Mouse (Mus musculus) forebrain, embryonic 13.5 days (tissue): ENCODE measurements around the gene Hmx2. TPM values are rescaled to one million over a fixed set of nuclear protein-coding genes. Genes with fewer than 3 reads are reported as not detected.

Experiments used
- ATAC-seq: fragments of 200-750 bp; cut with Nextera tagmentation; 2 replicates; pipeline ENCODE4 v1.8.0; 2017
- H3K27ac ChIP-seq: fragments of 300-500 bp; sonication (generic); 2 replicates; pipeline ENCODE4 v1.5.1; 2015; ENCODE audit warnings: inconsistent platforms, mild to moderate bottlenecking, moderate library complexity
- H3K27me3 ChIP-seq: fragments of 300-500 bp; sonication (generic); 2 replicates; pipeline ENCODE4 v1.6.1; 2015; ENCODE audit warnings: mild to moderate bottlenecking, inconsistent platforms
- H3K36me3 ChIP-seq: fragments of 300-500 bp; sonication (generic); 2 replicates; pipeline ENCODE4 v1.6.1; 2015; ENCODE audit warnings: mild to moderate bottlenecking, inconsistent platforms; ENCODE audit not compliant: poor library complexity, severe bottlenecking
- H3K4me1 ChIP-seq: fragments of 300-500 bp; sonication (generic); 2 replicates; pipeline ENCODE4 v1.6.1; 2015; ENCODE audit warnings: inconsistent platforms
- H3K4me2 ChIP-seq: fragments of 300-500 bp; sonication (generic); 2 replicates; pipeline ENCODE4 v1.6.1; 2015; ENCODE audit warnings: inconsistent platforms, mild to moderate bottlenecking, moderate library complexity
- H3K4me3 ChIP-seq: fragments of 300-500 bp; sonication (generic); 2 replicates; pipeline ENCODE4 v1.5.1; 2015; ENCODE audit warnings: mild to moderate bottlenecking, inconsistent platforms
- H3K9ac ChIP-seq: fragments of 300-500 bp; sonication (generic); 2 replicates; pipeline ENCODE4 v1.6.1; 2015; ENCODE audit warnings: mild to moderate bottlenecking, inconsistent platforms
- H3K9me3 ChIP-seq: fragments of 300-500 bp; sonication (generic); replicated peaks from 2 replicates; pipeline ENCODE4 v1.6.1; 2016; ENCODE audit warnings: inconsistent platforms
- WGBS: fragments of 180-500 bp; shearing (Covaris S2); methylation state at CpG from one replicate; pipeline ENCODE4 v1.1.7; 2015; 5-methylcytosine and 5-hydroxymethylcytosine counted together
- polyA plus RNA-seq: library from polyadenylated mRNA; unstranded; fragments of >200 nt; fragmentation: Nextera tagmentation; extraction: Ambion mirVana; gene quantifications from 2 replicates; pipeline ENCODE4 v1.2.1, GENCODE M21; 2015

Hmx2 gene
- 0.44 and 0.99 TPM in 2 replicates for polyA plus RNA-seq

DNA sequence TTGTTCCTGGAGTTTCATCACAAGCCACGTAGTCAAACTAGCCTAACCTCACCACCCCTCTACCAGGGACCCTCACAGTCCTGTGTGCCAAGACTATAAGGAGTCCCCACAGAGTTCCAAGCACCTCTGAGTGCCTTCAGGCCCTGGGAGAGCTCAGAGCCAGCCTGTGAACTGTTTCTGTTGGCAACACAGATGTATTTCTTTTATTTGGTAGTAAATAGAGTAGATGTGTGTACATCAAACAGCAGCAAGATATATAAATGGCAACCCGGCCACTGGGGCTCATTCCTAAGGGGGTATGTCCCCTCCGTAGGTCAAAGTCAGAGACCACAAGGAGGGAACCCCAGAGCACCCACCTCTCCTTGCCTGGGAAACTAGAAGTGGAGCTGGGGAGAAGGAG lies at the start of gene Hmx2:
Gene Hmx2, plus strand, starts transcription at position 301 of the 400 bp plus-strand sequence.
- Histone ChIP-seq H3K9ac (no peak within 1 kb of the TSS), H3K36me3 (no peaks in the 10 kb centered on the region), H3K4me2 (no peak within 1 kb of the TSS), H3K27ac (no peak within 1 kb of the TSS), H3K9me3 (no peaks in the 10 kb centered on the region), H3K4me3 (no peak within 1 kb of the TSS), H3K27me3 (peaks cover 99% of the 10 kb centered on the region), H3K4me1 (peaks cover 14% of the 10 kb centered on the region)
- no peak for ATAC-seq
- WGBS, result 3% methylated on average over 3 of the region's 3 CpGs

DNA sequence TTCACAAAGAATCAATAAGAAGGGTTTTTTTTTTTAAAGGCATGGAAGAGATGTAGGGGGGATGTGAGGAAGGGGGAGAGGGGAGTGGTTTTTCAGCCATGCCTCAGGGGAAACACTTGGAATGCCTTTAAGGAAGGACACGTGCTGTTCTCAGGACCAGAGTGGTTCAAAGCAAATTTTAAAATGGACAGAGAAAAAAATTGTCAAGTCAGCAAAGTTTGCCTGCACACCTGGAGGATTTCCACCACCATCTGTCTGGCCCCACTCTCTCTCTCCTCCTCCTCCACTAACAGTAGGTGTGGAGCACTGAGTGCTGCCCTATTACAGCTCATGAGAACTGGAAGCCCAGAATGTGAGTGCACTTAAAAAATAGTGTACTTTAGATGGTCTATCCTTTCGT lies 44.8 kb upstream of the Hmx2 start:
- Histone ChIP-seq H3K4me1 (no peaks in the 10 kb centered on the region), H3K27me3 (peaks cover 2% of the 10 kb centered on the region; the same call in 1 of the 2 replicates), H3K9me3 (no peaks in the 10 kb centered on the region), H3K27ac (no peak overlapping the region), H3K4me3 (no peak overlapping the region), H3K36me3 (no peaks in the 10 kb centered on the region), H3K4me2 (no peak overlapping the region), H3K9ac (no peak overlapping the region)
- 68% methylated on average over 2 of the region's 2 CpGs for WGBS
- ATAC-seq, result no peak

DNA sequence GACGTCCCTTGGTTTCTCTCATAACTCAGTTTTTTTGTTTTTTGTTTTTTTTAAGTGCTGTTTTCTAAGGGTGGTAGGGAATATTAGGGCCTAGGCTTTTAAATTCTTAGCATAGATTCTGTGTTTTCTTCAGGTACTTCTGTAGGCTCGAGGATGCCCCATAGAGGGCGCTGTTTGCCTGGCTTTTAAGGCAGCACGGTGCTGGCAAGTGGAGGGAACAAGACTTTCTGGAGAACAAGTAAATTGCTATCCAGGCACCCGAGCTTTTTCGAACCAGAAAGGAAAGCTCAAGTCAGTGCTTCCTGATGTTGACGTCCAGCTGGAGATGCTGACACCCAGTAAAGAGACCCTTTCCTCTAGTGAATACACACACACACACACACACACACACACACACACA lies 8.6 kb upstream of the Hmx2 start:
- Histone ChIP-seq H3K9ac (no peak overlapping the region), H3K4me1 (peaks cover 28% of the 10 kb centered on the region), H3K9me3 (no peaks in the 10 kb centered on the region), H3K4me2 (no peak overlapping the region), H3K27ac (no peak overlapping the region), H3K27me3 (peaks cover 98% of the 10 kb centered on the region), H3K36me3 (no peaks in the 10 kb centered on the region), H3K4me3 (no peak overlapping the region)
- ATAC-seq, result peak; percentile 68; the same call in 1 of the 2 replicates
- WGBS, result under 1% methylated on average over 7 of the region's 7 CpGs

GRCm38 (mm10) chr7:131541184-131542114 lies 7.1 kb upstream of the Hmx2 start:
- WGBS, result under 1% methylated on average over 41 of the region's 41 CpGs
- Histone ChIP-seq H3K4me2 (peak overlapping the region; percentile 60), H3K9ac (no peak overlapping the region)

DNA sequence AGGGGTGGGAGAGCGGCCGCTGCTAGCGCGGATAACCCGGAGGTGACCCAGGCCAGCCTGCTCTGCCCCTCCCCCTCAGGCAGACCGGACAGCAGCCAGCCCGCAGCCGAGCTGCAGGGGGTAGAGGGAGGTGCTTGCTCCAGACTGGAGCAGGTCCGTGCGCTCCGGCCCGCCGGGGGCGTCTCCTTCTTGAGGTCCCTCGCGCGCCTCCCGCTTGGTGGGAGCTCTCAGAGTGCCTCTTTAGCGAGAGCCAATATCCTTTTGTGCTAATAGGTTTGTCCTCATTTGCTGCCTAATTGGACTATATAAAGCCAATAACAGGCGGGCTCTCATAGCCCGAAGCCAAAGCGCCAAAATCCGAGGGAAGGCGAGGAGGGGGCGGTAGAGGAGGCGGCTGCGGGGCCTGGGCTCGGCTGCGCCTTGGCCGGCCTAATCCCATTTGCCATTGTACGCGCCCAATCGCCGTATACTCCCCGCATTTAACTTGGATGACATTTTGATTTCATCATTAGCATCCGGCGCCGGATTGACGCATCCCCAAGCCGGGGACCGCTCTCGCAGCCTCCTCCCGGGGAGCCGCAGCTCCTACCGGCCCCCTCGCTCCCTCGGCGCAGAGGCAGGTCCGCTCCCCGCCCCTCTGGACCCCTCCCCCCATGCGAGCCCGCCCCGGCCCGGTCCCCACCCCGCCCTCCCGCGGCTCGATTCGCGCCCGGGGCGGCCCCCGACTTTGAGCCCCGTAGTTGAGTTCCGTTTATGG lies 6.3 kb upstream of the Hmx2 start, which contains the start of gene Hmx3:
Gene Hmx3, plus strand, starts transcription at position 753 of the 757 bp plus-strand sequence.
- Histone ChIP-seq H3K36me3 (no peaks in the 10 kb centered on the region), H3K4me3 (peak within 1 kb of the TSS; percentile 34), H3K4me1 (peaks cover 28% of the 10 kb centered on the region), H3K27ac (no peak within 1 kb of the TSS), H3K9me3 (no peaks in the 10 kb centered on the region), H3K27me3 (peaks cover 99% of the 10 kb centered on the region), H3K4me2 (peak within 1 kb of the TSS; percentile 60), H3K9ac (peak within 1 kb of the TSS; percentile 40)
- ATAC-seq, result peak; percentile 74
- under 1% methylated on average over 65 of the region's 65 CpGs for WGBS

More at GRCm38 (mm10) chr7:131541184-131542114, 7.1 kb upstream of the Hmx2 start:
- no peak overlapping the region for H3K27ac ChIP-seq
- H3K4me1 ChIP-seq, result peaks cover 28% of the 10 kb centered on the region
- no peaks in the 10 kb centered on the region for H3K36me3 ChIP-seq
- ATAC-seq, result no peak
- peak overlapping the region; percentile 34 for H3K4me3 ChIP-seq
- H3K27me3 ChIP-seq, result peaks cover 99% of the 10 kb centered on the region
- no peaks in the 10 kb centered on the region for H3K9me3 ChIP-seq

DNA sequence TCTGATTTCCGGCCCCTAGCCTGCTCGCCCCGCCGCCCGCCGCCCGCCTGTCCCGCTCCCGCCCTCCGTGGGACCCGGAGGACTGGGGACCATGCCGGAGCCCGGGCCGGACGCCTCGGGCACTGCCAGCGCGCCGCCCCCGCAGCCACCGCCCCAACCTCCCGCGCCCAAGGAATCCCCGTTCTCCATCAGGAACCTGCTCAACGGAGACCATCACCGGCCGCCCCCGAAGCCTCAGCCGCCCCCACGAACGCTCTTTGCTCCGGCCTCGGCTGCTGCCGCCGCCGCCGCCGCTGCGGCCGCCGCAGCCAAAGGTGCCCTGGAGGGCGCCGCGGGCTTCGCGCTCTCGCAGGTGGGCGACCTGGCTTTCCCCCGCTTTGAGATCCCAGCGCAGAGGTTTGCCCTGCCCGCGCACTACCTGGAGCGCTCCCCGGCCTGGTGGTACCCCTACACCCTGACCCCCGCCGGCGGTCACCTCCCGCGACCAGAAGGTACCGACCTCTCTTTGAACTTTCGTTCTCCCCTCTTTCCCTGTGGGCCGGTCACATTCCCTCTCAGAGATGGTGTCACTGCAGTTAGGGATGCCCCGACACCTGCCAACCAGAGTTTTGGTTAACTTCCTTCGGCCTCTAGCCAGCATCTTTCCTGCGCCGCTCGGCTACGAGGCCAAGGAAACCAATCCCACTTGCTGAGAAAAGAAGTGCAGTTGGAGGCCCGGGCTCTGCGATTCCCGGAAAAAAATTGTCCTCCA lies 5.5 kb upstream of the Hmx2 start:
- Histone ChIP-seq H3K27ac (no peak overlapping the region), H3K4me3 (peak overlapping the region; percentile 34), H3K9me3 (no peaks in the 10 kb centered on the region), H3K4me1 (peaks cover 28% of the 10 kb centered on the region), H3K36me3 (no peaks in the 10 kb centered on the region), H3K27me3 (peaks cover 99% of the 10 kb centered on the region), H3K4me2 (peak overlapping the region; percentile 60), H3K9ac (peak overlapping the region; percentile 40; the same call in 1 of the 2 replicates)
- under 1% methylated on average over 64 of the region's 71 CpGs for WGBS
- ATAC-seq, result no peak

DNA sequence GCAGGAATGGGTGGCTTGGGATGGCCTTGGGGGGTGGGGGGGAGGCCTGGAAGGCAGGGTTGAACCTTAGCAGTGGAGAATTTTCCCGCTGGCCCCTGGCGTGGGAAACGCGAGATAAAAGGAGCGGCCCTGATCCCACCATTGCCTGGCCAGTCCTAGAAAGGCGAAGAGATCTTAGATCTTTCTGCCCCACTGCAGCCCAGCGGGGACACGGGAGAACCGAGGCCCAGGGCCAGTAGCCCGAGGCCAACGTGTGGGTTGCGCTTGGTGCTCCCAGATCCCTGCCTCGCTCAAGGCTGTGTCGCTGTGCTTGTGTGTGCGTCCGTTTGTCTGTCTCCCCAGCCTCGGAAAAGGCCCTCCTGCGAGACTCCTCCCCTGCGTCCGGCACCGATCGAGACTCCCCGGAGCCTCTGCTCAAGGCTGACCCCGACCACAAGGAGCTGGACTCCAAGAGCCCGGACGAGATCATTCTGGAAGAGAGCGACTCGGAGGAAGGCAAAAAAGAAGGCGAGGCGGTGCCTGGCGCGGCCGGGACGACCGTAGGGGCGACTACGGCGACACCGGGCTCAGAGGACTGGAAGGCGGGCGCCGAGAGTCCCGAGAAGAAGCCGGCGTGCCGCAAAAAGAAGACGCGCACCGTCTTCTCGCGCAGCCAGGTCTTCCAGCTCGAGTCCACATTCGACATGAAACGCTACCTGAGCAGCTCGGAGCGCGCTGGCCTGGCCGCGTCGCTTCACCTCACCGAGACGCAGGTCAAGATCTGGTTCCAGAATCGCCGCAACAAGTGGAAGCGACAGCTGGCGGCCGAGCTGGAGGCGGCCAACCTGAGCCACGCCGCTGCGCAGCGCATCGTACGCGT lies 4.7 kb upstream of the Hmx2 start:
- Histone ChIP-seq H3K4me1 (peaks cover 28% of the 10 kb centered on the region), H3K27ac (no peak overlapping the region), H3K4me3 (peak overlapping the region; percentile 34), H3K36me3 (no peaks in the 10 kb centered on the region), H3K27me3 (peaks cover 99% of the 10 kb centered on the region), H3K9me3 (no peaks in the 10 kb centered on the region), H3K4me2 (peak overlapping the region; percentile 60), H3K9ac (no peak overlapping the region)
- WGBS, result under 1% methylated on average over 74 of the region's 75 CpGs
- no peak for ATAC-seq

GRCm38 (mm10) chr7:131544871-131545270 lies 3.7 kb upstream of the Hmx2 start:
- under 1% methylated on average over 5 of the region's 5 CpGs for WGBS
- Histone ChIP-seq H3K4me2 (no peak overlapping the region), H3K4me1 (peaks cover 28% of the 10 kb centered on the region), H3K36me3 (no peaks in the 10 kb centered on the region), H3K27me3 (peaks cover 99% of the 10 kb centered on the region), H3K4me3 (peak overlapping the region; percentile 34; the same call in 1 of the 2 replicates), H3K27ac (no peak overlapping the region), H3K9ac (no peak overlapping the region), H3K9me3 (no peaks in the 10 kb centered on the region)
- no peak for ATAC-seq

DNA sequence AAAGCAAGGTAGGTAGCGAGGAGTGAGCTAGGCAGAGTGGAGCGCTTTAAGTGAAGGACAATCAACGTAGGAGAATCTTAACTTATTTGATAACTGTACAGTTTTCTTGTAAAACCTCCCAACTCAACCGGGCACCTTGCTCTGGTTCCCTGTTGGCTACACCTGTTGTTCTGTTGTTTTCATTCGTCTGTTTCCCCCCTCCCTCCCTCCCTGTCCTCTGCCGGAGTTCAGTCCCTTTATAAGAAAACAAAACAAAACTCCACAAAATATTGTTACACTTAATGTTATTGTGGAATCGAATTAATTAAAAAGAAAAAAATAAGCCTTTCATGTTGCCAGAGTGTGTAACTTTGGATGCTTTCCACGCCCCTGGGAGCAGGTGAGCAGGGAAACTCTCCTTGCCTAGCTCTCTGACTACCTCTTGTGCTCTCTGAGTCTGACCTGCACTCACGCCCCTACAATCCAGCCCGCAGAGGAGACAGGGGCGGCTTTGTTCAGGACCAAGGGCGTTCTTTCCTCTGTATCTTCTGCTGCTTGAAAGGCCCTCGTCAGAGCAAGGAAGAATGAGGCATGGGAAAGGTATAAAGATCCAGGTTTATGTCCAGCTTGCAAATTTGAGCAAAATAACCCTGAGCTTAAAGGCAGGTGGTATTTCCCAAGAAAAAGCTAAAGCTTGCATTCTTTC lies 2.7 kb upstream of the Hmx2 start:
- WGBS, result 1% methylated on average over 13 of the region's 13 CpGs
- H3K36me3 ChIP-seq, result no peaks in the 10 kb centered on the region
- H3K4me2 ChIP-seq, result no peak overlapping the region
- H3K9me3 ChIP-seq, result no peaks in the 10 kb centered on the region
- peaks cover 99% of the 10 kb centered on the region for H3K27me3 ChIP-seq
- no peak for ATAC-seq
- H3K27ac ChIP-seq, result no peak overlapping the region
- no peak overlapping the region for H3K4me3 ChIP-seq
- H3K4me1 ChIP-seq, result peaks cover 28% of the 10 kb centered on the region
- H3K9ac ChIP-seq, result no peak overlapping the region

DNA sequence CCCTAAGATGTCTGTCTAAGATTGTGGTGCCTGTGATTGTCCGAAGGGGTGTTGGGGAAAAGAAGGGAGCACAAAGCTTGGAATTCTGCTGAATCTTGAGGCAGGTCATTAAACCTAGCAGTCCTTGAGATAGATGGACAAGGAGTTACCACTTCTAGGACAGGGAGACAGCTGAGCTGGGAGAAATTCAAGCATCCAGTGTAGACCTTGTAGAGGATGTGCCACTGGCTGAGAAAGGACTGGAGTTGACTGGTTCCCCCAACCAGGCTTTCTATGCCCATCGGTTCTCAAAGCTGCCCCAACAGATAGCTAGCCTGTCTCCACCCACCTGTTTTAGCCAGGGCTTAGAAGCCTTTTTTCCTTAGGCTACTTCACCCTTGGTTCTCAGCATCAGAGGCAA lies 2.1 kb upstream of the Hmx2 start:
- Histone ChIP-seq H3K27me3 (peaks cover 99% of the 10 kb centered on the region), H3K9me3 (no peaks in the 10 kb centered on the region), H3K4me2 (no peak overlapping the region), H3K9ac (no peak overlapping the region), H3K4me1 (peaks cover 28% of the 10 kb centered on the region), H3K36me3 (no peaks in the 10 kb centered on the region), H3K4me3 (no peak overlapping the region), H3K27ac (no peak overlapping the region)
- 0% methylated on average over 2 of the region's 2 CpGs for WGBS
- no peak for ATAC-seq
